Mouse (Mus musculus): ENCODE data around the gene Rybp. TPM values are rescaled to one million over a fixed set of nuclear protein-coding genes. Genes with fewer than 3 reads are reported as not detected.

Rybp gene
- polyA plus RNA-seq, 1 experiment from 2014 or later, result 12.7 TPM

- no peak for DNase-seq (ENCODE audit: low spot score)
- no peak overlapping the region for H3K4me3 ChIP-seq (ENCODE audit: low read depth, low read length)
- H3K9me3 ChIP-seq (ENCODE audit: control insufficient read depth, low read length), result no peaks in the 10 kb centered on the region
- H3K36me3 ChIP-seq (ENCODE audit: control insufficient read depth, insufficient read depth, low read length), result no peaks in the 10 kb centered on the region
- no peak for ATAC-seq (ENCODE audit: low FRiP score, low TSS enrichment)
- H3K4me2 ChIP-seq (replicated peaks; ENCODE audit: low read depth), result no peak overlapping the region
- H3K27ac ChIP-seq (replicated peaks), result no peak overlapping the region
- TF ChIP-seq EP300 (optimal IDR thresholded peaks at IDR 0.05) (no peak), CTCF (IDR thresholded peaks at IDR 0.05; ENCODE audit: low read depth) (no peak)
- 51% methylated on average over 8 of the region's 8 CpGs for WGBS
- H3K9ac ChIP-seq (ENCODE audit: low read length), result no peak overlapping the region
- no peaks in the 10 kb centered on the region for H3K27me3 ChIP-seq (ENCODE audit: control insufficient read depth, insufficient read depth, low read length)
- no peaks in the 10 kb centered on the region for H3K4me1 ChIP-seq (replicated peaks; ENCODE audit: control insufficient read depth, insufficient read depth)
These were observed 44.3 kb upstream of the Rybp start for GRCm38 (mm10) chr6:100331582-100331981.

GRCm38 (mm10) chr6:100331055-100331454, 43.8 kb upstream of the Rybp start:
- Histone ChIP-seq H3K9me3 (ENCODE audit: control insufficient read depth, low read length) (no peaks in the 10 kb centered on the region), H3K36me3 (ENCODE audit: control insufficient read depth, insufficient read depth, low read length) (no peaks in the 10 kb centered on the region), H3K4me2 (replicated peaks; ENCODE audit: low read depth) (no peak overlapping the region), H3K27ac (replicated peaks) (no peak overlapping the region), H3K9ac (ENCODE audit: low read length) (no peak overlapping the region), H3K27me3 (ENCODE audit: control insufficient read depth, insufficient read depth, low read length) (no peaks in the 10 kb centered on the region), H3K4me1 (replicated peaks; ENCODE audit: control insufficient read depth, insufficient read depth) (no peaks in the 10 kb centered on the region), H3K4me3 (ENCODE audit: low read depth, low read length) (no peak overlapping the region)
- no peak for TF ChIP-seq EP300 (optimal IDR thresholded peaks at IDR 0.05)
- no peak for TF ChIP-seq CTCF (IDR thresholded peaks at IDR 0.05; ENCODE audit: low read depth)
- 82% methylated on average over 9 of the region's 9 CpGs for WGBS
- ATAC-seq (ENCODE audit: low FRiP score, low TSS enrichment) (no peak), DNase-seq (ENCODE audit: low spot score) (no peak)

- TF ChIP-seq CTCF (IDR thresholded peaks at IDR 0.05; ENCODE audit: low read depth) (no peak), EP300 (optimal IDR thresholded peaks at IDR 0.05) (no peak)
- no peak overlapping the region for H3K4me3 ChIP-seq (ENCODE audit: low read depth, low read length)
- WGBS, result 50% methylated on average over 4 of the region's 4 CpGs
- no peaks in the 10 kb centered on the region for H3K9me3 ChIP-seq (ENCODE audit: control insufficient read depth, low read length)
- ATAC-seq (ENCODE audit: low FRiP score, low TSS enrichment) (no peak), DNase-seq (ENCODE audit: low spot score) (no peak)
- H3K4me1 ChIP-seq (replicated peaks; ENCODE audit: control insufficient read depth, insufficient read depth), result no peaks in the 10 kb centered on the region
- H3K36me3 ChIP-seq (ENCODE audit: control insufficient read depth, insufficient read depth, low read length), result no peaks in the 10 kb centered on the region
- no peak overlapping the region for H3K9ac ChIP-seq (ENCODE audit: low read length)
- H3K27ac ChIP-seq (replicated peaks), result no peak overlapping the region
- no peaks in the 10 kb centered on the region for H3K27me3 ChIP-seq (ENCODE audit: control insufficient read depth, insufficient read depth, low read length)
- H3K4me2 ChIP-seq (replicated peaks; ENCODE audit: low read depth), result no peak overlapping the region
These were observed 42.3 kb upstream of the Rybp start for GRCm38 (mm10) chr6:100329542-100329941.

GRCm38 (mm10) chr6:100327050-100327449, 39.8 kb upstream of the Rybp start:
- peak; percentile 82 for DNase-seq (ENCODE audit: low spot score)
- no peaks in the 10 kb centered on the region for H3K27me3 ChIP-seq (ENCODE audit: control insufficient read depth, insufficient read depth, low read length)
- ATAC-seq (ENCODE audit: low FRiP score, low TSS enrichment), result peak; percentile 92
- WGBS, result 17% methylated on average over 5 of the region's 5 CpGs
- TF ChIP-seq EP300 (optimal IDR thresholded peaks at IDR 0.05) (no peak), CTCF (IDR thresholded peaks at IDR 0.05; ENCODE audit: low read depth) (no peak)
- H3K4me2 ChIP-seq (replicated peaks; ENCODE audit: low read depth), result no peak overlapping the region
- no peak overlapping the region for H3K4me3 ChIP-seq (ENCODE audit: low read depth, low read length)
- 0 out of 2 replicates have a peak overlapping the region, but pooled peaks have one; percentile 18 for H3K27ac ChIP-seq (replicated peaks)
- no peak overlapping the region for H3K9ac ChIP-seq (ENCODE audit: low read length)
- no peaks in the 10 kb centered on the region for H3K9me3 ChIP-seq (ENCODE audit: control insufficient read depth, low read length)
- no peaks in the 10 kb centered on the region for H3K4me1 ChIP-seq (replicated peaks; ENCODE audit: control insufficient read depth, insufficient read depth)
- no peaks in the 10 kb centered on the region for H3K36me3 ChIP-seq (ENCODE audit: control insufficient read depth, insufficient read depth, low read length)

GRCm38 (mm10) chr6:100323756-100324430, 36.6 kb upstream of the Rybp start:
- 47% methylated on average over 10 of the region's 10 CpGs for WGBS
- Histone ChIP-seq H3K4me2 (replicated peaks; ENCODE audit: low read depth) (no peak overlapping the region), H3K9me3 (ENCODE audit: control insufficient read depth, low read length) (no peaks in the 10 kb centered on the region), H3K27ac (replicated peaks) (no peak overlapping the region), H3K27me3 (ENCODE audit: control insufficient read depth, insufficient read depth, low read length) (no peaks in the 10 kb centered on the region), H3K9ac (ENCODE audit: low read length) (no peak overlapping the region), H3K36me3 (ENCODE audit: control insufficient read depth, insufficient read depth, low read length) (no peaks in the 10 kb centered on the region), H3K4me3 (ENCODE audit: low read depth, low read length) (no peak overlapping the region), H3K4me1 (replicated peaks; ENCODE audit: control insufficient read depth, insufficient read depth) (no peaks in the 10 kb centered on the region)
- peak; percentile 81 for DNase-seq (ENCODE audit: low spot score)
- no peak for TF ChIP-seq EP300 (optimal IDR thresholded peaks at IDR 0.05)
- TF ChIP-seq CTCF (IDR thresholded peaks at IDR 0.05; ENCODE audit: low read depth), result no peak
- ATAC-seq (ENCODE audit: low FRiP score, low TSS enrichment), result peak; percentile 82

GRCm38 (mm10) chr6:100322561-100322960, 35.3 kb upstream of the Rybp start:
- Histone ChIP-seq H3K4me2 (replicated peaks; ENCODE audit: low read depth) (no peak overlapping the region), H3K4me3 (ENCODE audit: low read depth, low read length) (no peak overlapping the region), H3K4me1 (replicated peaks; ENCODE audit: control insufficient read depth, insufficient read depth) (no peaks in the 10 kb centered on the region), H3K36me3 (ENCODE audit: control insufficient read depth, insufficient read depth, low read length) (no peaks in the 10 kb centered on the region), H3K9me3 (ENCODE audit: control insufficient read depth, low read length) (no peaks in the 10 kb centered on the region), H3K9ac (ENCODE audit: low read length) (no peak overlapping the region), H3K27ac (replicated peaks) (no peak overlapping the region), H3K27me3 (ENCODE audit: control insufficient read depth, insufficient read depth, low read length) (no peaks in the 10 kb centered on the region)
- no peak for ATAC-seq (ENCODE audit: low FRiP score, low TSS enrichment)
- DNase-seq (ENCODE audit: low spot score), result no peak
- WGBS, result 51% methylated on average over 8 of the region's 8 CpGs
- TF ChIP-seq EP300 (optimal IDR thresholded peaks at IDR 0.05), result no peak
- TF ChIP-seq CTCF (IDR thresholded peaks at IDR 0.05; ENCODE audit: low read depth), result no peak
